Mouse (Mus musculus) bone marrow, adult 2 months (tissue): ENCODE measurements around the gene Cd8b1.

Experiments
- CTCF ChIP-seq: fragments of 200-500 bp; IDR thresholded peaks from 2 replicates; pipeline ENCODE4 v1.5.1; 2011; ENCODE audit warnings: low read length, control low read depth; ENCODE audit not compliant: control insufficient read depth, insufficient read depth
- POLR2A ChIP-seq: fragments of 200-500 bp; IDR thresholded peaks from 2 replicates; pipeline ENCODE4 v1.6.1; 2011; ENCODE audit warnings: low read depth, mild to moderate bottlenecking, control low read depth, low read length, borderline replicate concordance; ENCODE audit not compliant: control insufficient read depth

GRCm38 (mm10) chr6:71363995-71364394 is 41.4 kb downstream of the Cd8b1 start:
- TF ChIP-seq CTCF = no peak
- no peak for TF ChIP-seq POLR2A
